Mouse (Mus musculus): ENCODE measurements around the gene Nxpe2. TPM values are rescaled to one million over a fixed set of nuclear protein-coding genes. Genes with fewer than 3 reads are reported as not detected.
"Not testable (repeated sequence)": the region's sequence is repeated elsewhere in the genome, so short reads cannot be mapped to it uniquely, and the experiment has no call there.

The Nxpe2 gene
- total RNA-seq, 1 experiment from 2014 or later: 6.1 TPM

- ATAC-seq (replicated peaks; ENCODE audit: insufficient number of reproducible peaks, low FRiP score, low TSS enrichment, poor library complexity, severe bottlenecking): no peak
Measured at GRCm38 (mm10) chr9:48314194-48314593, 39.1 kb downstream of the Nxpe2 start.

DNA sequence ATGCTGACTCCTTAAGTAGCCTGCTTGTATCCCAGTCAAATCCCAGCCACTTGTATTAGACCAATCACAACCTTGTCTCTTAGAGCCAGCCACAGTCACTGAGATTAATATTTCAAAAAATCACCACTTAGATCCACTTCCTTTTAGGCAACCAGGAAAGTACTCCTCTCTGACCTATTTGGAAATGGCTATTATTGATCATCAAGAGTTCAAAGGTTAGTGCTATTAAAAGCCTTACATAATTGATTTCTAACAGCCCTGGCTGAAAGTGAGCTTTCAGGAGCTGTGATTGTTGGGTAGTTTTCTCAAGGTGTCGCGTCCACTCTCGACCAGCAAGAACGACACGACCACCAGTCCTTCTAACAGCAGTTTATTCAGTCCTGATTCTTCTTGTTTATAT lies 42.0 kb downstream of the Nxpe2 start:
- ATAC-seq (replicated peaks; ENCODE audit: insufficient number of reproducible peaks, low FRiP score, low TSS enrichment, poor library complexity, severe bottlenecking): no peak

DNA sequence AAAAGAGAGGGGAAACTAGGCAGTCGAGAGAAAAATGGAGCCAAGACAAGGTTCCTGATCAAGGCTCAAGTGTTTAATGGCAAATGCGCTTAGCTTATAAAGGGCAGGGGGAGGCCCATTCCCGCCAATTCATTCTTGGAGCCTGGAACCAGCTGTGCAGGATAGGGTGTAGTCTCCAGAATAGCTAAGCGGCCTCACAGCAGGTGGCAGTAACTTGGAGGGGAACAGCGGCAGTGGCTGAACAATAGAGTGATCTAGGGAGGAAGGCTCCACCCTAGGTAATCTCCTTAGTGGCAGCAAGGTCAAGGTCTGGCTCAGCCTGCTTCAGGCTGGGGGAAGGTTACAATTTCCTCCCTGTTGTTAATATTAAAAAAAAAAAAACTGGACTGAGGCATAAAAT lies 49.7 kb downstream of the Nxpe2 start:
- not testable (repeated sequence) for ATAC-seq (replicated peaks; ENCODE audit: insufficient number of reproducible peaks, low FRiP score, low TSS enrichment, poor library complexity, severe bottlenecking)

DNA sequence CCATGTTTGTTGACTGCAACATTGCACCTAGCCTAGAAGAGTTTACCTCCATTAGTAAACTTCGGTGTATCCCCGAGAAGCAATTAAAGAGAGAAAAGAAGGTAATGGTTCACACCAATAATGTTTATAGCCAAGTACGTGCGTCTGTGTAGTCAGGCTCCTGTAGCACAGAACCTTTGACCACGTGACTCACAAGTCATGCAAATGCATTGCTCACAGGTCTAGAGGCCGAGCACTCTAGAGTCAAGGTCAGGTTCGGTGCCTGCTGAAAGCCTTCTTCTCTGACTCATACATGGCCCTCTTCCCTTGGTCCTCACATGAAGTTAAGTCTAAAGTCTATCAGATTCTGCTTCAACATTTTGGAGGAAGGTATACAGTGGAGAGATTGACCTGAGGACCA lies 54.3 kb downstream of the Nxpe2 start:
- ATAC-seq (replicated peaks; ENCODE audit: insufficient number of reproducible peaks, low FRiP score, low TSS enrichment, poor library complexity, severe bottlenecking): no peak

DNA sequence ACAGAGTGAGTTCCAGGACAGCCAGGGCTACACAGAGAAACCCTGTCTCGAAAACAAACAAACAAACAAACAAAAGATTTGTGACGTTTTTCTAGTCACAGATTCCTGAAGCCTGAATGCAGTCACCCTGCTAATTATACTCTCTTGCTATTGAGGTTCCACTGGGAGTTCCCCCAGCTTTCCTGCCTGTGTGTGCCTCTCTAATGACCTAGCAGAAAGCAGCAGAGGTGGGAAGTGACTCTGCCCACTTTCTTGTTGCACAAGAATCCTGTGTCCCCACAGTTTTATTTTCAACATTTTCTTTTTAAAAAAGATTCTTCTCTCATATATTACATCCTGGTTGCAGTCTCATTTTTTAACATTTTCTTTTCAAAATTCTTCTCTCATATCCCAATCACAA lies 58.5 kb downstream of the Nxpe2 start:
- ATAC-seq (replicated peaks; ENCODE audit: insufficient number of reproducible peaks, low FRiP score, low TSS enrichment, poor library complexity, severe bottlenecking): no peak

GRCm38 (mm10) chr9:48290281-48290680 lies 63.0 kb downstream of the Nxpe2 start:
- ATAC-seq (replicated peaks; ENCODE audit: insufficient number of reproducible peaks, low FRiP score, low TSS enrichment, poor library complexity, severe bottlenecking): no peak

GRCm38 (mm10) chr9:48284221-48284620 lies 69.0 kb downstream of the Nxpe2 start:
- no peak for ATAC-seq (replicated peaks; ENCODE audit: insufficient number of reproducible peaks, low FRiP score, low TSS enrichment, poor library complexity, severe bottlenecking)

GRCm38 (mm10) chr9:48276831-48277230 lies 76.4 kb downstream of the Nxpe2 start:
- ATAC-seq (replicated peaks; ENCODE audit: insufficient number of reproducible peaks, low FRiP score, low TSS enrichment, poor library complexity, severe bottlenecking): no peak

Other genes with a start within 250 kb of the Nxpe2 start
- gene Nxpe4, start 191.4 kb downstream of the Nxpe2 start, total RNA-seq (2017): 97.0 to 141 TPM (median 133 TPM) in 3 replicates
- gene Rexo2, start 127.2 kb upstream of the Nxpe2 start, total RNA-seq (2017): 72.1 to 84.2 TPM (median 76.2 TPM) in 3 replicates
- gene Rbm7, start 141.8 kb upstream of the Nxpe2 start, total RNA-seq (2017): 139 to 205 TPM (median 199 TPM) in 3 replicates
- gene Gm5617, start 142.0 kb upstream of the Nxpe2 start, total RNA-seq (2017): 13.7 to 22.4 TPM in 2 of 3 replicates, not detected in the other

Measured in monocyte, adult 5-6 weeks (primary cell).